Mouse (Mus musculus): ENCODE measurements around the gene Elavl1. TPM values are rescaled to one million over a fixed set of nuclear protein-coding genes. Genes with fewer than 3 reads are reported as not detected.
"Not testable (repeated sequence)": the region's sequence is repeated elsewhere in the genome, so short reads cannot be mapped to it uniquely, and the experiment has no call there.

The Elavl1 gene
- polyA plus RNA-seq, 1 experiment from 2014 or later: 251 TPM

GRCm38 (mm10) chr8:4267627-4268026, 57.6 kb downstream of the Elavl1 start:
- no peaks in the 10 kb centered on the region for H3K27me3 ChIP-seq
- 77% methylated on average over 15 of the region's 15 CpGs for WGBS
- peaks cover 83% of the 10 kb centered on the region for H3K36me3 ChIP-seq
- H3K4me2 ChIP-seq (replicated peaks): no peak overlapping the region
- no peak overlapping the region for H3K27ac ChIP-seq
- no peaks in the 10 kb centered on the region for H3K9me3 ChIP-seq (replicated peaks)
- H3K4me1 ChIP-seq: no peaks in the 10 kb centered on the region
- no peak for ATAC-seq (ENCODE audit: low FRiP score)
- no peak overlapping the region for H3K9ac ChIP-seq
- H3K4me3 ChIP-seq: no peak overlapping the region

GRCm38 (mm10) chr8:4265160-4265914, 59.9 kb downstream of the Elavl1 start:
- peaks cover 92% of the 10 kb centered on the region for H3K36me3 ChIP-seq

GRCm38 (mm10) chr8:4263105-4263791, 62.0 kb downstream of the Elavl1 start:
- Histone ChIP-seq H3K27me3 (no peaks in the 10 kb centered on the region), H3K9me3 (replicated peaks) (no peaks in the 10 kb centered on the region), H3K4me1 (peaks cover 9% of the 10 kb centered on the region), H3K27ac (no peak overlapping the region), H3K4me2 (replicated peaks) (no peak overlapping the region), H3K4me3 (no peak overlapping the region), H3K36me3 (peaks cover 83% of the 10 kb centered on the region), H3K9ac (no peak overlapping the region)
- 89% methylated on average over 8 of the region's 8 CpGs for WGBS
- ATAC-seq (ENCODE audit: low FRiP score): no peak

More at GRCm38 (mm10) chr8:4265160-4265914, 59.9 kb downstream of the Elavl1 start:
- WGBS: 96% methylated on average over 15 of the region's 15 CpGs
- Histone ChIP-seq H3K4me1 (no peaks in the 10 kb centered on the region), H3K9ac (no peak overlapping the region), H3K27ac (no peak overlapping the region), H3K27me3 (no peaks in the 10 kb centered on the region), H3K4me3 (no peak overlapping the region), H3K4me2 (replicated peaks) (no peak overlapping the region), H3K9me3 (replicated peaks) (no peaks in the 10 kb centered on the region)
- ATAC-seq (ENCODE audit: low FRiP score): no peak

GRCm38 (mm10) chr8:4259805-4260170, 65.4 kb downstream of the Elavl1 start:
- WGBS: 85% methylated on average over 4 of the region's 4 CpGs
- H3K4me3 ChIP-seq: peak overlapping the region; percentile 82; the same call in 1 of the 2 replicates
- no peak for ATAC-seq (ENCODE audit: low FRiP score)
- peaks cover 67% of the 10 kb centered on the region for H3K36me3 ChIP-seq
- H3K9me3 ChIP-seq (replicated peaks): no peaks in the 10 kb centered on the region
- H3K9ac ChIP-seq: peak overlapping the region; percentile 86; the same call in 1 of the 2 replicates
- no peaks in the 10 kb centered on the region for H3K27me3 ChIP-seq
- peak overlapping the region; percentile 97 for H3K27ac ChIP-seq
- peaks cover 27% of the 10 kb centered on the region for H3K4me1 ChIP-seq
- peak overlapping the region; percentile 74; the same call in 1 of the 2 replicates for H3K4me2 ChIP-seq (replicated peaks)

- H3K36me3 ChIP-seq: peaks cover 65% of the 10 kb centered on the region
- H3K27me3 ChIP-seq: no peaks in the 10 kb centered on the region
- peak within 1 kb of the TSS; percentile 74 for H3K4me2 ChIP-seq (replicated peaks)
Observed at GRCm38 (mm10) chr8:4259125-4259804, 65.9 kb downstream of the Elavl1 start, which contains the start of gene Ctxn1. TSS of gene Ctxn1 (minus strand) at chr8:4259274.

GRCm38 (mm10) chr8:4258678-4259077, 66.5 kb downstream of the Elavl1 start:
- peak overlapping the region; percentile 74 for H3K4me2 ChIP-seq (replicated peaks)
- no peaks in the 10 kb centered on the region for H3K27me3 ChIP-seq
- WGBS: under 1% methylated on average over 32 of the region's 32 CpGs
- no peaks in the 10 kb centered on the region for H3K9me3 ChIP-seq (replicated peaks)
- peaks cover 59% of the 10 kb centered on the region for H3K36me3 ChIP-seq
- peak overlapping the region; percentile 97 for H3K27ac ChIP-seq
- H3K9ac ChIP-seq: peak overlapping the region; percentile 86
- peak; percentile 83 for ATAC-seq (ENCODE audit: low FRiP score)
- peaks cover 37% of the 10 kb centered on the region for H3K4me1 ChIP-seq
- H3K4me3 ChIP-seq: peak overlapping the region; percentile 82

More at GRCm38 (mm10) chr8:4259125-4259804, 65.9 kb downstream of the Elavl1 start, which contains the start of gene Ctxn1:
- Histone ChIP-seq H3K4me1 (peaks cover 31% of the 10 kb centered on the region), H3K4me3 (peak within 1 kb of the TSS; percentile 82), H3K27ac (peak within 1 kb of the TSS; percentile 97), H3K9ac (peak within 1 kb of the TSS; percentile 86), H3K9me3 (replicated peaks) (no peaks in the 10 kb centered on the region)
- peak; percentile 92 for ATAC-seq (ENCODE audit: low FRiP score)
- 8% methylated on average over 25 of the region's 33 CpGs for WGBS

- H3K4me3 ChIP-seq: peak overlapping the region; percentile 82
- H3K36me3 ChIP-seq: peaks cover 56% of the 10 kb centered on the region
- peaks cover 40% of the 10 kb centered on the region for H3K4me1 ChIP-seq
- ATAC-seq (ENCODE audit: low FRiP score): peak; percentile 71
- no peaks in the 10 kb centered on the region for H3K9me3 ChIP-seq (replicated peaks)
- H3K27ac ChIP-seq: peak overlapping the region; percentile 97
- H3K27me3 ChIP-seq: no peaks in the 10 kb centered on the region
- H3K9ac ChIP-seq: peak overlapping the region; percentile 86
- 4% methylated on average over 34 of the region's 35 CpGs for WGBS
- H3K4me2 ChIP-seq (replicated peaks): peak overlapping the region; percentile 74
Observed at GRCm38 (mm10) chr8:4258233-4258632, 67.0 kb downstream of the Elavl1 start.

- Histone ChIP-seq H3K27ac (peak overlapping the region; percentile 97), H3K4me2 (replicated peaks) (peak overlapping the region; percentile 74), H3K4me1 (peaks cover 43% of the 10 kb centered on the region), H3K27me3 (no peaks in the 10 kb centered on the region), H3K9ac (peak overlapping the region; percentile 86), H3K9me3 (replicated peaks) (no peaks in the 10 kb centered on the region), H3K4me3 (peak overlapping the region; percentile 82), H3K36me3 (peaks cover 48% of the 10 kb centered on the region)
- no peak for ATAC-seq (ENCODE audit: low FRiP score)
- WGBS: 57% methylated on average over 4 of the region's 4 CpGs
Observed at GRCm38 (mm10) chr8:4257350-4257749, 67.9 kb downstream of the Elavl1 start.

GRCm38 (mm10) chr8:4256911-4257310, 68.3 kb downstream of the Elavl1 start:
- no peaks in the 10 kb centered on the region for H3K27me3 ChIP-seq
- H3K4me3 ChIP-seq: peak overlapping the region; percentile 82
- H3K36me3 ChIP-seq: peaks cover 44% of the 10 kb centered on the region
- H3K9me3 ChIP-seq (replicated peaks): no peaks in the 10 kb centered on the region
- ATAC-seq (ENCODE audit: low FRiP score): no peak
- 72% methylated on average over 4 of the region's 4 CpGs for WGBS
- H3K4me1 ChIP-seq: peaks cover 44% of the 10 kb centered on the region
- peak overlapping the region; percentile 86 for H3K9ac ChIP-seq
- H3K4me2 ChIP-seq (replicated peaks): peak overlapping the region; percentile 74
- H3K27ac ChIP-seq: peak overlapping the region; percentile 97

- H3K4me2 ChIP-seq (replicated peaks); H3K9me3 ChIP-seq (replicated peaks); H3K27ac ChIP-seq; H3K4me3 ChIP-seq; ATAC-seq (ENCODE audit: low FRiP score); H3K9ac ChIP-seq; H3K27me3 ChIP-seq: not testable (repeated sequence)
- WGBS: 88% methylated on average over 7 of the region's 7 CpGs
- Histone ChIP-seq H3K36me3 (peaks cover 29% of the 10 kb centered on the region), H3K4me1 (peaks cover 44% of the 10 kb centered on the region)
Observed at GRCm38 (mm10) chr8:4255471-4255870, 69.7 kb downstream of the Elavl1 start.

- WGBS: 67% methylated on average over 6 of the region's 6 CpGs
- H3K27ac ChIP-seq: peak overlapping the region; percentile 95; the same call in 1 of the 2 replicates
- no peaks in the 10 kb centered on the region for H3K9me3 ChIP-seq (replicated peaks)
- H3K36me3 ChIP-seq: peaks cover 28% of the 10 kb centered on the region
- peaks cover 45% of the 10 kb centered on the region for H3K4me1 ChIP-seq
- ATAC-seq (ENCODE audit: low FRiP score): no peak
- H3K4me3 ChIP-seq: peak overlapping the region; percentile 89
- H3K27me3 ChIP-seq: no peaks in the 10 kb centered on the region
- peak overlapping the region; percentile 86 for H3K4me2 ChIP-seq (replicated peaks)
- H3K9ac ChIP-seq: peak overlapping the region; percentile 91
Observed at GRCm38 (mm10) chr8:4254001-4254400, 71.2 kb downstream of the Elavl1 start.

All from hindbrain, embryonic 12.5 days (tissue).